Mouse (Mus musculus) ovary, adult 10 weeks (tissue): ENCODE data around the gene Ogt. TPM values are rescaled to one million over a fixed set of nuclear protein-coding genes. Genes with fewer than 3 reads are reported as not detected.

Experiments used
- polyA plus RNA-seq: library from polyadenylated mRNA; stranded (reverse); fragments of 350-450 nt; fragmentation: Illumina TruSeq; extraction: RNeasy Lipid Tissue Mini Kit (QIAGEN cat#74804); gene quantifications from one replicate; pipeline ENCODE4 v1.2.3, GENCODE M21; 2014

Ogt gene
- 206 TPM for polyA plus RNA-seq

GRCm38 (mm10) chrX:101639741-101640166 is at the start of gene Ogt:
Gene Ogt (plus strand): TSS chrX:101640060.

GRCm38 (mm10) chrX:101733828-101734319 is 94.0 kb downstream of the Ogt start, which contains the start of gene Cxcr3:
Gene Cxcr3 (minus strand): TSS chrX:101734269.

Other genes starting within 250 kb of the Ogt start
- 90.9 TPM for gene Zmym3, start 219.2 kb upstream of the Ogt start, polyA plus RNA-seq
- 637 TPM for gene Nono, start 210.7 kb upstream of the Ogt start, polyA plus RNA-seq
- gene Itgb1bp2, start 191.0 kb upstream of the Ogt start, polyA plus RNA-seq, result not detected
- 78.7 TPM for gene Taf1, start 107.3 kb upstream of the Ogt start, polyA plus RNA-seq
- not detected for gene Cxcr3, start 94.2 kb downstream of the Ogt start, polyA plus RNA-seq
- gene Gm4779, start 154.4 kb downstream of the Ogt start, polyA plus RNA-seq, result not detected
- gene 8030474K03Rik, start 154.6 kb downstream of the Ogt start, polyA plus RNA-seq, result not detected
- 18.7 TPM for gene Nhsl2, start 209.3 kb downstream of the Ogt start, polyA plus RNA-seq